Mouse (Mus musculus) T-cell, adult 66 days (primary cell): ENCODE data around the gene Nox4. TPM values are rescaled to one million over a fixed set of nuclear protein-coding genes. Genes with fewer than 3 reads are reported as not detected.

ENCODE experiments used
- total RNA-seq, 2 experiments: library from RNA; stranded (reverse); gene quantifications; 3 replicates in 1 of 2; 4 replicates in 1 of 2; pipeline ENCODE4 v1.2.4; 2023

The Nox4 gene
- not detected for total RNA-seq

GRCm38 (mm10) chr7:87245856-87246579 lies at the start of gene Nox4:
Gene Nox4, plus strand, starts transcription at chr7:87246096.

Other genes starting within 250 kb of the Nox4 start
- gene Vmn2r79, start 250.0 kb upstream of the Nox4 start, total RNA-seq: not detected
- not detected for gene Tyr, start 247.4 kb downstream of the Nox4 start, total RNA-seq